Mouse (Mus musculus) ZHBTc4 (cell line): ENCODE data around the gene Itga4.

ENCODE experiments used
- DNase-seq: peaks from one replicate; pipeline ENCODE4 v3.0.0-alpha.2; 2011; ENCODE audit warnings: low read depth, low spot score

Itga4 gene

GRCm38 (mm10) chr2:79255192-79256000 lies at the start of gene Itga4:
Itga4 (plus strand) TSS chr2:79255426.
- peak; percentile 57 for DNase-seq

- DNase-seq: no peak
These were observed 49.0 kb upstream of the Itga4 start for GRCm38 (mm10) chr2:79206191-79206755.

GRCm38 (mm10) chr2:79214982-79215381 lies 40.2 kb upstream of the Itga4 start:
- DNase-seq: peak; percentile 7

- no peak for DNase-seq
These were observed 39.7 kb upstream of the Itga4 start for GRCm38 (mm10) chr2:79215479-79215878.

GRCm38 (mm10) chr2:79224714-79225426 lies 30.4 kb upstream of the Itga4 start:
- peak; percentile 15 for DNase-seq

- DNase-seq: no peak
These were observed 27.4 kb upstream of the Itga4 start for GRCm38 (mm10) chr2:79227805-79228241.

- DNase-seq: no peak
These were observed 23.9 kb upstream of the Itga4 start for GRCm38 (mm10) chr2:79231056-79231949.

- DNase-seq: no peak
These were observed 19.3 kb upstream of the Itga4 start for GRCm38 (mm10) chr2:79235767-79236487.

- DNase-seq: no peak
These were observed 18.0 kb upstream of the Itga4 start for GRCm38 (mm10) chr2:79237216-79237615.

GRCm38 (mm10) chr2:79244276-79244675 lies 10.9 kb upstream of the Itga4 start:
- DNase-seq: no peak

GRCm38 (mm10) chr2:79244743-79245142 lies 10.5 kb upstream of the Itga4 start:
- no peak for DNase-seq

GRCm38 (mm10) chr2:79248283-79248682 lies 6.9 kb upstream of the Itga4 start:
- no peak for DNase-seq

- no peak for DNase-seq
These were observed 4.7 kb upstream of the Itga4 start for GRCm38 (mm10) chr2:79250510-79250909.

- no peak for DNase-seq
These were observed 1.4 kb upstream of the Itga4 start for GRCm38 (mm10) chr2:79253754-79254197.

- no peak for DNase-seq
These were observed 536 bp upstream of the Itga4 start for GRCm38 (mm10) chr2:79254588-79255191.

- DNase-seq: no peak
These were observed 744 bp downstream of the Itga4 start for GRCm38 (mm10) chr2:79256001-79256339.

- DNase-seq: no peak
These were observed 1.1 kb downstream of the Itga4 start for GRCm38 (mm10) chr2:79256376-79256775.

GRCm38 (mm10) chr2:79256880-79257279 lies 1.7 kb downstream of the Itga4 start:
- no peak for DNase-seq

GRCm38 (mm10) chr2:79257411-79257810 lies 2.2 kb downstream of the Itga4 start:
- DNase-seq: no peak

GRCm38 (mm10) chr2:79259326-79259725 lies 4.1 kb downstream of the Itga4 start:
- no peak for DNase-seq
